Mouse (Mus musculus): Measurements from ENCODE around the gene Foxj1. TPM values are rescaled to one million over a fixed set of nuclear protein-coding genes. Genes with fewer than 3 reads are reported as not detected.

Gene Foxj1
- polyA plus RNA-seq, 1 experiment, result 0.08 TPM

GRCm38 (mm10) chr11:116351294-116351693 is 16.1 kb upstream of the Foxj1 start:
- Histone ChIP-seq H3K4me3 (no peak overlapping the region), H3K79me2 (ENCODE audit: control insufficient read depth, insufficient read depth) (no peaks in the 10 kb centered on the region), H3K36me3 (ENCODE audit: control insufficient read depth, insufficient read depth) (peaks cover 4% of the 10 kb centered on the region), H3K27me3 (ENCODE audit: control insufficient read depth, insufficient read depth, insufficient read length) (no peaks in the 10 kb centered on the region), H3ac (ENCODE audit: control insufficient read depth, insufficient read length) (no peak overlapping the region), H3K4me2 (ENCODE audit: low read depth) (no peak overlapping the region)
- no peak for TF ChIP-seq REST (IDR thresholded peaks at IDR 0.05; ENCODE audit: insufficient read depth, insufficient read length)
- no peak for TF ChIP-seq MAX (IDR thresholded peaks at IDR 0.05; ENCODE audit: low read depth)
- no peak for TF ChIP-seq MYOD1 (IDR thresholded peaks at IDR 0.05; ENCODE audit: control insufficient read depth in 1 of 3, insufficient read length in 2 of 3, low read depth in 2 of 3)
- TF ChIP-seq POLR2A (IDR thresholded peaks at IDR 0.05; ENCODE audit: insufficient read length, low read depth), result no peak
- TF ChIP-seq SRF (IDR thresholded peaks at IDR 0.05; ENCODE audit: control insufficient read depth, insufficient read length, low read depth), result no peak
- TF ChIP-seq POLR2AphosphoS2 (IDR thresholded peaks at IDR 0.05; ENCODE audit: insufficient read length, low read depth), result no peak
- no peak for TF ChIP-seq USF1 (IDR thresholded peaks at IDR 0.05; ENCODE audit: low read depth)
- no peak for TF ChIP-seq TCF3 (IDR thresholded peaks at IDR 0.05; ENCODE audit: insufficient read length, low read depth)
- no peak for TF ChIP-seq TCF12 (IDR thresholded peaks at IDR 0.05; ENCODE audit: insufficient read depth, poor library complexity, severe bottlenecking)
- TF ChIP-seq MYOG (IDR thresholded peaks at IDR 0.05; ENCODE audit: control insufficient read depth in 1 of 3, insufficient read depth in 1 of 3, insufficient read length in 2 of 3, low read depth in 2 of 3), result no peak
- no peak for TF ChIP-seq E2F4 (IDR thresholded peaks at IDR 0.05; ENCODE audit: insufficient read depth)
- TF ChIP-seq CEBPB (IDR thresholded peaks at IDR 0.05; ENCODE audit: insufficient read depth, poor library complexity, severe bottlenecking), result no peak

- Histone ChIP-seq H3K4me2 (ENCODE audit: low read depth) (no peak overlapping the region), H3ac (ENCODE audit: control insufficient read depth, insufficient read length) (no peak overlapping the region), H3K79me2 (ENCODE audit: control insufficient read depth, insufficient read depth) (no peaks in the 10 kb centered on the region), H3K27me3 (ENCODE audit: control insufficient read depth, insufficient read depth, insufficient read length) (no peaks in the 10 kb centered on the region), H3K4me3 (no peak overlapping the region), H3K36me3 (ENCODE audit: control insufficient read depth, insufficient read depth) (peaks cover 4% of the 10 kb centered on the region)
- TF ChIP-seq CEBPB (IDR thresholded peaks at IDR 0.05; ENCODE audit: insufficient read depth, poor library complexity, severe bottlenecking), result no peak
- TF ChIP-seq MYOG (IDR thresholded peaks at IDR 0.05; ENCODE audit: control insufficient read depth in 1 of 3, insufficient read depth in 1 of 3, insufficient read length in 2 of 3, low read depth in 2 of 3), result peak in 1 of 3 experiments; percentile 62
- peak in 1 of 3 experiments; percentile 83 for TF ChIP-seq MYOD1 (IDR thresholded peaks at IDR 0.05; ENCODE audit: control insufficient read depth in 1 of 3, insufficient read length in 2 of 3, low read depth in 2 of 3)
Measured at GRCm38 (mm10) chr11:116347955-116348354, 12.8 kb upstream of the Foxj1 start.

GRCm38 (mm10) chr11:116347012-116347411 is 11.8 kb upstream of the Foxj1 start:
- H3K4me3 ChIP-seq, result no peak overlapping the region
- no peak overlapping the region for H3K4me2 ChIP-seq (ENCODE audit: low read depth)
- no peaks in the 10 kb centered on the region for H3K27me3 ChIP-seq (ENCODE audit: control insufficient read depth, insufficient read depth, insufficient read length)
- H3ac ChIP-seq (ENCODE audit: control insufficient read depth, insufficient read length), result no peak overlapping the region
- TF ChIP-seq MYOG (IDR thresholded peaks at IDR 0.05; ENCODE audit: control insufficient read depth in 1 of 3, insufficient read depth in 1 of 3, insufficient read length in 2 of 3, low read depth in 2 of 3), result peak; percentile 13 to 87 (median 51)
- no peak for TF ChIP-seq USF1 (IDR thresholded peaks at IDR 0.05; ENCODE audit: low read depth)
- TF ChIP-seq MYOD1 (IDR thresholded peaks at IDR 0.05; ENCODE audit: control insufficient read depth in 1 of 3, insufficient read length in 2 of 3, low read depth in 2 of 3), result peak in 2 of 3 experiments; percentile 41 to 83
- H3K79me2 ChIP-seq (ENCODE audit: control insufficient read depth, insufficient read depth), result no peaks in the 10 kb centered on the region
- peaks cover 4% of the 10 kb centered on the region for H3K36me3 ChIP-seq (ENCODE audit: control insufficient read depth, insufficient read depth)

- Histone ChIP-seq H3K27me3 (ENCODE audit: control insufficient read depth, insufficient read depth, insufficient read length) (no peaks in the 10 kb centered on the region), H3ac (ENCODE audit: control insufficient read depth, insufficient read length) (no peak overlapping the region), H3K4me2 (ENCODE audit: low read depth) (no peak overlapping the region), H3K36me3 (ENCODE audit: control insufficient read depth, insufficient read depth) (no peaks in the 10 kb centered on the region), H3K79me2 (ENCODE audit: control insufficient read depth, insufficient read depth) (no peaks in the 10 kb centered on the region), H3K4me3 (no peak overlapping the region)
- no peak for TF ChIP-seq TCF3 (IDR thresholded peaks at IDR 0.05; ENCODE audit: insufficient read length, low read depth)
- TF ChIP-seq TCF12 (IDR thresholded peaks at IDR 0.05; ENCODE audit: insufficient read depth, poor library complexity, severe bottlenecking), result no peak
- no peak for TF ChIP-seq MYOG (IDR thresholded peaks at IDR 0.05; ENCODE audit: control insufficient read depth in 1 of 3, insufficient read depth in 1 of 3, insufficient read length in 2 of 3, low read depth in 2 of 3)
- TF ChIP-seq MAX (IDR thresholded peaks at IDR 0.05; ENCODE audit: low read depth), result no peak
- TF ChIP-seq SRF (IDR thresholded peaks at IDR 0.05; ENCODE audit: control insufficient read depth, insufficient read length, low read depth), result no peak
- no peak for TF ChIP-seq POLR2A (IDR thresholded peaks at IDR 0.05; ENCODE audit: insufficient read length, low read depth)
- TF ChIP-seq REST (IDR thresholded peaks at IDR 0.05; ENCODE audit: insufficient read depth, insufficient read length), result no peak
- no peak for TF ChIP-seq USF1 (IDR thresholded peaks at IDR 0.05; ENCODE audit: low read depth)
- TF ChIP-seq CEBPB (IDR thresholded peaks at IDR 0.05; ENCODE audit: insufficient read depth, poor library complexity, severe bottlenecking), result no peak
- no peak for TF ChIP-seq POLR2AphosphoS2 (IDR thresholded peaks at IDR 0.05; ENCODE audit: insufficient read length, low read depth)
- no peak for TF ChIP-seq MYOD1 (IDR thresholded peaks at IDR 0.05; ENCODE audit: control insufficient read depth in 1 of 3, insufficient read length in 2 of 3, low read depth in 2 of 3)
- no peak for TF ChIP-seq E2F4 (IDR thresholded peaks at IDR 0.05; ENCODE audit: insufficient read depth)
Measured at GRCm38 (mm10) chr11:116342069-116342791, 7.0 kb upstream of the Foxj1 start.

GRCm38 (mm10) chr11:116337531-116337930 is 2.3 kb upstream of the Foxj1 start:
- Histone ChIP-seq H3K79me2 (ENCODE audit: control insufficient read depth, insufficient read depth) (no peaks in the 10 kb centered on the region), H3K4me3 (no peak overlapping the region), H3K36me3 (ENCODE audit: control insufficient read depth, insufficient read depth) (no peaks in the 10 kb centered on the region), H3K27me3 (ENCODE audit: control insufficient read depth, insufficient read depth, insufficient read length) (no peaks in the 10 kb centered on the region), H3K4me2 (ENCODE audit: low read depth) (no peak overlapping the region), H3ac (ENCODE audit: control insufficient read depth, insufficient read length) (no peak overlapping the region)
- no peak for TF ChIP-seq TCF12 (IDR thresholded peaks at IDR 0.05; ENCODE audit: insufficient read depth, poor library complexity, severe bottlenecking)
- TF ChIP-seq E2F4 (IDR thresholded peaks at IDR 0.05; ENCODE audit: insufficient read depth), result no peak
- TF ChIP-seq CEBPB (IDR thresholded peaks at IDR 0.05; ENCODE audit: insufficient read depth, poor library complexity, severe bottlenecking), result no peak
- TF ChIP-seq REST (IDR thresholded peaks at IDR 0.05; ENCODE audit: insufficient read depth, insufficient read length), result no peak
- no peak for TF ChIP-seq USF1 (IDR thresholded peaks at IDR 0.05; ENCODE audit: low read depth)
- no peak for TF ChIP-seq MYOD1 (IDR thresholded peaks at IDR 0.05; ENCODE audit: control insufficient read depth in 1 of 3, insufficient read length in 2 of 3, low read depth in 2 of 3)
- no peak for TF ChIP-seq MAX (IDR thresholded peaks at IDR 0.05; ENCODE audit: low read depth)
- TF ChIP-seq POLR2A (IDR thresholded peaks at IDR 0.05; ENCODE audit: insufficient read length, low read depth), result no peak
- no peak for TF ChIP-seq MYOG (IDR thresholded peaks at IDR 0.05; ENCODE audit: control insufficient read depth in 1 of 3, insufficient read depth in 1 of 3, insufficient read length in 2 of 3, low read depth in 2 of 3)
- no peak for TF ChIP-seq TCF3 (IDR thresholded peaks at IDR 0.05; ENCODE audit: insufficient read length, low read depth)
- no peak for TF ChIP-seq SRF (IDR thresholded peaks at IDR 0.05; ENCODE audit: control insufficient read depth, insufficient read length, low read depth)
- TF ChIP-seq POLR2AphosphoS2 (IDR thresholded peaks at IDR 0.05; ENCODE audit: insufficient read length, low read depth), result no peak
